Mouse (Mus musculus) lung, postnatal 4 days (tissue): ENCODE data around the gene Rhox4a2.
"Not testable (repeated sequence)": the region's sequence is repeated elsewhere in the genome, so short reads cannot be mapped to it uniquely, and the experiment has no call there.

Source experiments
- DNase-seq, 2 experiments: peaks; one replicate each; pipeline ENCODE4 v3.0.0; 2021

Gene Rhox4a2

GRCm38 (mm10) chrX:37390548-37390947 is at the start of gene Rhox4a2:
TSS of gene Rhox4a2 (plus strand) at chrX:37390848.
- DNase-seq: not testable (repeated sequence)

GRCm38 (mm10) chrX:37379728-37380127 is 10.9 kb upstream of the Rhox4a2 start, which contains the start of gene Rhox3a2:
TSS of gene Rhox3a2 (plus strand) at chrX:37380028.
- DNase-seq: not testable (repeated sequence)

GRCm38 (mm10) chrX:37411767-37412166 is 21.1 kb downstream of the Rhox4a2 start, which contains the start of gene Rhox2b:
TSS of gene Rhox2b (plus strand) at chrX:37412067.
- DNase-seq: not testable (repeated sequence)

- not testable (repeated sequence) for DNase-seq
Measured at GRCm38 (mm10) chrX:37432194-37432593, 41.5 kb downstream of the Rhox4a2 start, which contains the start of gene Rhox4b. TSS of gene Rhox4b (plus strand) at chrX:37432494.
